Mouse (Mus musculus) limb, embryonic 10.5 days (tissue): Measurements from ENCODE around the gene Pank3. TPM values are rescaled to one million over a fixed set of nuclear protein-coding genes. Genes with fewer than 3 reads are reported as not detected.
A peak's percentile ranks its signal among the peaks of the same experiment; 100 is the strongest.
"Not testable (repeated sequence)": the region's sequence is repeated elsewhere in the genome, so short reads cannot be mapped to it uniquely, and the experiment has no call there.

Source experiments
- DNase-seq: peaks from one replicate; pipeline ENCODE4 v3.0.0-alpha.2; 2017; ENCODE audit warnings: low spot score
- H3K27ac ChIP-seq: fragments of 300-500 bp; sonication (generic); 2 replicates; pipeline ENCODE4 v1.5.1; 2016; ENCODE audit warnings: mild to moderate bottlenecking
- H3K27me3 ChIP-seq: fragments of 300-500 bp; sonication (generic); 2 replicates; pipeline ENCODE4 v1.6.1; 2016; ENCODE audit warnings: low read depth, mild to moderate bottlenecking; ENCODE audit not compliant: poor library complexity, severe bottlenecking
- H3K36me3 ChIP-seq: fragments of 300-500 bp; sonication (generic); 2 replicates; pipeline ENCODE4 v1.6.1; 2016; ENCODE audit warnings: mild to moderate bottlenecking, moderate library complexity
- H3K4me1 ChIP-seq: fragments of 300-500 bp; sonication (generic); 2 replicates; pipeline ENCODE4 v1.6.1; 2016
- H3K4me3 ChIP-seq: fragments of 300-500 bp; sonication (generic); 2 replicates; pipeline ENCODE4 v1.5.1; 2016; ENCODE audit warnings: mild to moderate bottlenecking, moderate library complexity
- H3K9me3 ChIP-seq: fragments of 300-500 bp; sonication (generic); replicated peaks from 2 replicates; pipeline ENCODE4 v1.6.1; 2016; ENCODE audit warnings: mild to moderate bottlenecking
- WGBS: fragments of 180-500 bp; shearing (Covaris S2); methylation state at CpG from one replicate; pipeline ENCODE4 v1.1.7; 2016; 5-methylcytosine and 5-hydroxymethylcytosine counted together
- microRNA counts: library from miRNA; unstranded; fragments of <30 nt; microRNA quantifications from one replicate; lab custom pipeline; 2017
- microRNA-seq: library from miRNA; unstranded; fragments of <30 nt; microRNA quantifications from one replicate; pipeline ENCODE4, GENCODE M21; 2017
- polyA plus RNA-seq: library from polyadenylated mRNA; unstranded; fragments of >200 nt; fragmentation: Nextera tagmentation; extraction: Ambion mirVana; gene quantifications from 2 replicates; pipeline ENCODE4 v1.2.1, GENCODE M21; 2016

Pank3 gene
- polyA plus RNA-seq, 1 experiment from 2014 or later, result 14.1 TPM

- no peak for DNase-seq
- Histone ChIP-seq H3K27me3 (no peaks in the 10 kb centered on the region), H3K4me1 (peaks cover 21% of the 10 kb centered on the region), H3K36me3 (peaks cover 4% of the 10 kb centered on the region), H3K9me3 (no peaks in the 10 kb centered on the region), H3K27ac (peak overlapping the region; percentile 85), H3K4me3 (no peak overlapping the region)
- WGBS, result 81% methylated on average over 5 of the region's 5 CpGs
Observed at GRCm38 (mm10) chr11:35837156-35838126, 68.2 kb downstream of the Pank3 start.

DNA sequence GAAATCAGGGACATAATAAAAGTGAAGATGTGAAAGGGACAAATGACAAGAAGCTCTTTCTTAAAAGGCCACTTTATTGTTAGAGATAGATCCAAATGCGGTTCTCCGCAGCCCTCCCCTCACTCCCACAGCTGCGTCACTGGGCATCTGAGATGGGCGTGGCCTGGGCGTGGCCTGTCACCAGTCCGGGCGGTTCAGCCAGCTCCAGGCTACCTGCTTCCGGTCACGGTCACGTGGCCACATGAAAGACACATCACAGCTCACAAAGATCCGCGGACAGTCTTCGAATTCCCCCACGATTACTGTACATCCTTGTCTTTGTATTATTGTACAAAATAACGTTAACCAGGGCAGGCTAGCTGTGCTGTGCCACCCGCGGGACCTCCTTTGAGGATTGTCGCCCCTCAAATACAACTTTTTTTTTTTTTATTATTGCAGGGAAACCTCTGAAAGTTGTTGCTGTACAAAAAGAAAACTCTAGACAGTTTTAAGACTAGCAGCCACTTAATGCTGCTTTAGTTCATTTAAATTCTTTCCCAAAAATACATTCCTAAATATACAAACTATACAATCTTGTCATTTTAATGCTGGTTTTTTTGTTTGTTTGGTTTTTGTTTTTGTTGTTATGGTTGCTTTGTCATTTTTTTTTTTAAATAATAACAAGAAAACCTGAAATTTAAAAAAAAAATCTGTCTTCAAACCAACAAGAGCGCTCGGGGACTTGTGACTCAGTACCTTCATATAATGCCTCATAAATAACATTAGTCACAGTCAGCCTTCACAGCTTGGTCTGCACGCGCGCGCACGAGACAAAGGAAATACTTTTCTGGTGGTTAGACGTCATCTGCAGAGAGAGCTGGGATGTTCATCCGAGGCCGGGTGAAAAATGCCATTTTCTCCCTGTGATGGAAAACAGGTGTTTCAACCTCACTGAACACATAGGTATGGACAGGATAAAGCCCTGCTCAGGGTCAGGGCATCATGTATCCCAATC is 69.4 kb downstream of the Pank3 start:
- WGBS, result 28% methylated on average over 28 of the region's 28 CpGs
- peak overlapping the region; percentile 52 for H3K4me3 ChIP-seq
- peak overlapping the region; percentile 85 for H3K27ac ChIP-seq
- no peaks in the 10 kb centered on the region for H3K27me3 ChIP-seq
- peaks cover 16% of the 10 kb centered on the region for H3K4me1 ChIP-seq
- peak; percentile 98 for DNase-seq
- H3K9me3 ChIP-seq, result no peaks in the 10 kb centered on the region
- H3K36me3 ChIP-seq, result peaks cover 3% of the 10 kb centered on the region; the same call in 1 of the 2 replicates

GRCm38 (mm10) chr11:35840282-35840681 is 71.0 kb downstream of the Pank3 start:
- H3K4me1 ChIP-seq, result peaks cover 18% of the 10 kb centered on the region
- 84% methylated on average over 7 of the region's 7 CpGs for WGBS
- no peaks in the 10 kb centered on the region for H3K9me3 ChIP-seq
- DNase-seq, result no peak
- no peak overlapping the region for H3K27ac ChIP-seq
- no peaks in the 10 kb centered on the region for H3K27me3 ChIP-seq
- peaks cover 3% of the 10 kb centered on the region; the same call in 1 of the 2 replicates for H3K36me3 ChIP-seq
- H3K4me3 ChIP-seq, result no peak overlapping the region

- DNase-seq, H3K27me3 ChIP-seq, H3K27ac ChIP-seq, H3K36me3 ChIP-seq, H3K9me3 ChIP-seq, H3K4me3 ChIP-seq: not testable (repeated sequence)
- peaks cover 18% of the 10 kb centered on the region for H3K4me1 ChIP-seq
- 91% methylated on average over 4 of the region's 4 CpGs for WGBS
Observed at GRCm38 (mm10) chr11:35840806-35841205, 71.5 kb downstream of the Pank3 start.

MicroRNAs encoded within 50 kb of the gene (microRNA counts, 519-probe panel; counts per million panel counts)
- microRNA mmu-miR-103 (lab: Ali Mortazavi, UCI), result 6,399 counts per million, percentile 95 among the panel's probes with 10 or more counts

Small RNA genes within 50 kb of the gene (microRNA-seq; reads per million reads assigned to microRNA genes)
- gene Mir103-1, result 9.4 reads per million, percentile 17 among the genes with 10 or more reads in this experiment

Other genes with a start within 250 kb of the Pank3 start
- gene Fbll1, start 29.4 kb downstream of the Pank3 start, polyA plus RNA-seq, result not detected in 2 replicates
- 109 and 113 TPM in 2 replicates for gene Rars, start 65.0 kb downstream of the Pank3 start, polyA plus RNA-seq
- gene Wwc1, start 211.0 kb downstream of the Pank3 start, polyA plus RNA-seq, result 1.9 and 2.2 TPM in 2 replicates